ENCODE assay signal across 10 mouse cellular contexts in genomic region chr14:124410945-124411344, GRCm38 (mm10).
A peak's percentile ranks its signal among the peaks of the same experiment; 100 is the strongest.
DNase-seq lines count a peak whose midpoint lies in the region; ATAC-seq lines count a peak whose summit lies in the region.
"Had no signal": no experiment of that assay in that cellular context is flagged by ENCODE, and none has a peak within 500 bp of the region (broad histone marks: within the 10 kb centered on the region; RNA-seq: fewer than 3 reads in every experiment).

No protein-coding gene starts in this region.

- H3K9me3 ChIP-seq in heart, embryonic 12.5 days (replicated peaks) = no peaks in the 10 kb centered on the region
- H3K9me3 ChIP-seq in midbrain, embryonic 11.5 days (ENCODE audit: control insufficient read depth, low read length) = no peaks in the 10 kb centered on the region
- no peaks in the 10 kb centered on the region for H3K9me3 ChIP-seq in midbrain, embryonic 10.5 days (replicated peaks)

- H3K27ac ChIP-seq in heart, embryonic 12.5 days (ENCODE audit: poor library complexity, severe bottlenecking) = no peak overlapping the region
- no peak overlapping the region for H3K27ac ChIP-seq in midbrain, embryonic 11.5 days (ENCODE audit: low read depth, low read length)
- H3K27ac ChIP-seq in midbrain, embryonic 10.5 days (replicated peaks) = no peak overlapping the region

- H3K4me2 ChIP-seq in heart, embryonic 12.5 days = no peak overlapping the region
- no peak overlapping the region for H3K4me2 ChIP-seq in midbrain, embryonic 11.5 days

- no peak overlapping the region for H3K4me3 ChIP-seq in heart, embryonic 12.5 days
- H3K4me3 ChIP-seq in midbrain, embryonic 11.5 days (ENCODE audit: low read depth, low read length) = no peak overlapping the region
- H3K4me3 ChIP-seq in midbrain, embryonic 10.5 days = no peak overlapping the region
- H3K4me3 ChIP-seq: myocyte had no signal

- WGBS in heart, embryonic 12.5 days = 4% methylated on average over 1 of the region's 1 CpGs
- WGBS in midbrain, embryonic 11.5 days = 5% methylated on average over 1 of the region's 1 CpGs
- 4% methylated on average over 1 of the region's 1 CpGs for WGBS in midbrain, embryonic 10.5 days

- H3K9ac ChIP-seq in heart, embryonic 12.5 days = no peak overlapping the region
- H3K9ac ChIP-seq in midbrain, embryonic 11.5 days (ENCODE audit: low read length) = no peak overlapping the region

- no peaks in the 10 kb centered on the region for H3K4me1 ChIP-seq in heart, embryonic 12.5 days (replicated peaks)
- H3K4me1 ChIP-seq in midbrain, embryonic 11.5 days (ENCODE audit: control insufficient read depth, insufficient read depth, low read length) = no peaks in the 10 kb centered on the region
- no peaks in the 10 kb centered on the region for H3K4me1 ChIP-seq in midbrain, embryonic 10.5 days

- no peak for ATAC-seq in heart, embryonic 12.5 days (ENCODE audit: insufficient number of reproducible peaks, low FRiP score)
- ATAC-seq in midbrain, embryonic 11.5 days (ENCODE audit: low FRiP score) = peak; percentile 40; the same call in 1 of the 2 replicates

- no peaks in the 10 kb centered on the region for H3K27me3 ChIP-seq in heart, embryonic 12.5 days (replicated peaks)
- no peaks in the 10 kb centered on the region for H3K27me3 ChIP-seq in midbrain, embryonic 11.5 days (ENCODE audit: control insufficient read depth, insufficient read depth, low read length)
- H3K27me3 ChIP-seq in midbrain, embryonic 10.5 days (ENCODE audit: low read depth, poor library complexity, severe bottlenecking) = no peaks in the 10 kb centered on the region

- no peaks in the 10 kb centered on the region for H3K36me3 ChIP-seq in heart, embryonic 12.5 days
- H3K36me3 ChIP-seq in midbrain, embryonic 11.5 days (ENCODE audit: control insufficient read depth, insufficient read depth, low read length) = no peaks in the 10 kb centered on the region
- no peaks in the 10 kb centered on the region for H3K36me3 ChIP-seq in midbrain, embryonic 10.5 days

- peak; percentile 31 for DNase-seq in heart, adult 11 months
- DNase-seq in midbrain, embryonic 11.5 days (ENCODE audit: low spot score, missing footprints) = peak; percentile 85
- DNase-seq in midbrain, embryonic 10.5 days (ENCODE audit: low spot score) = no peak
- peak; percentile 74 for DNase-seq in brain, adult 2 months (ENCODE audit: low read depth, low spot score)
- DNase-seq in retina, embryonic 14.5 days (ENCODE audit: low spot score) = peak; percentile 74
- DNase-seq in lung, adult 18-20 months = no peak
- DNase-seq in adrenal gland, postnatal 14 days = no peak
- DNase-seq: adrenal gland, adult 2 months had no signal

Comparison
In these comparisons a context has a peak if more than half of its experiments do, and no peak if none do; other contexts are left out.
1. DNase-seq: peak in heart, adult 11 months (single experiment), midbrain, embryonic 11.5 days (single experiment), brain, adult 2 months (single experiment) and retina, embryonic 14.5 days (single experiment); none in midbrain, embryonic 10.5 days (single experiment), lung, adult 18-20 months (0 of 2) and adrenal gland, postnatal 14 days (single experiment).